8 mouse cellular contexts compared by ENCODE assay signal in the genomic region with DNA sequence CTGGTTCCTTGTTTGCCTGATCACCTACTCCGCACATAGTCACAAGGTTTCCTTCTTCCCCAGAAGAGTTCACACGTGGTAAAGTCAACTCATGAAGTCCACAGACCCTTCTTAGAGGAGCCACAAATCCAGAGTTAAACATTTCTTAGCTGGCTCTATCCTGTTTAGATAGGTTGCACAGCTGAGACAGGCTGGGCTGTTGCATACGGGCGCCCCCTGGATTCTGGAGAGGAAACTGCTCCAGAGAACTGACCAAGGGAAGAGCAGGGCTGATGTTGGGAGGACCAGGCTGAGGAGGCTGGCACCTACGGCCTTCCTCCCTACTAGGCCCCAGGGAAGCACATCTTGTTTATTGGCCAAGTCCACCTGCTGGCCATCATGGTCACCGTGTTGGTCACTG.
DNase-seq lines count a peak whose midpoint lies in the region; ATAC-seq and TF ChIP-seq lines count a peak whose summit lies in the region.

No protein-coding gene starts in this region.

- no peak for ATAC-seq in neural tube, embryonic 15.5 days (ENCODE audit: low FRiP score)
- peak; percentile 74; the same call in 1 of the 2 replicates for ATAC-seq in stomach, embryonic 15.5 days (ENCODE audit: insufficient read depth, low FRiP score, low read depth)

- 26% methylated on average over 6 of the region's 6 CpGs for WGBS in neural tube, embryonic 15.5 days
- 23% methylated on average over 6 of the region's 6 CpGs for WGBS in stomach, embryonic 15.5 days

- H3K9ac ChIP-seq in neural tube, embryonic 15.5 days (replicated peaks): no peak overlapping the region
- no peak overlapping the region for H3K9ac ChIP-seq in stomach, embryonic 15.5 days

- intact Hi-C loops in gastrocnemius, postnatal 14 days (cut with DNase I; ENCODE audit: low total_unique reads): loop anchor here (5.0 kb wide), 1 partner anchor 143 kb away; the partner anchor contains the start of gene Chsy1
- intact Hi-C loops in left cerebral cortex, postnatal 4 days (cut with DNase I): no loop called here

- TF ChIP-seq CTCF in cortical plate, adult 2 months (IDR thresholded peaks at IDR 0.05; ENCODE audit: extremely low read depth, insufficient read depth, low read length): peak; percentile 69

- H3K9me3 ChIP-seq in neural tube, embryonic 15.5 days (replicated peaks): no peaks in the 10 kb centered on the region
- no peaks in the 10 kb centered on the region for H3K9me3 ChIP-seq in stomach, embryonic 15.5 days

- no peaks in the 10 kb centered on the region for H3K36me3 ChIP-seq in neural tube, embryonic 15.5 days
- H3K36me3 ChIP-seq in stomach, embryonic 15.5 days: no peaks in the 10 kb centered on the region

- DNase-seq in neural tube, embryonic 10.5 days (ENCODE audit: extremely low spot score, low spot score): peak; percentile 68
- peak; percentile 81 for DNase-seq in gastrocnemius, postnatal 14 days
- peak; percentile 84 for DNase-seq in kidney, adult 18-20 months
- DNase-seq in left cerebral cortex, postnatal 4 days: peak; percentile 70
- peak; percentile 31 to 64 for DNase-seq in monocyte, adult 2 months (ENCODE audit: low read depth in 1 of 2, low spot score in 2 of 2)

- no peak overlapping the region for H3K27ac ChIP-seq in neural tube, embryonic 15.5 days (replicated peaks)
- no peak overlapping the region for H3K27ac ChIP-seq in cortical plate, adult 2 months (ENCODE audit: insufficient read depth, low read length)
- H3K27ac ChIP-seq in stomach, embryonic 15.5 days: no peak overlapping the region

- H3K4me1 ChIP-seq in neural tube, embryonic 15.5 days: peaks cover 26% of the 10 kb centered on the region
- H3K4me1 ChIP-seq in cortical plate, adult 2 months (ENCODE audit: control insufficient read depth, insufficient read depth, low read length): no peaks in the 10 kb centered on the region; the same call in 1 of the 2 replicates
- H3K4me1 ChIP-seq in stomach, embryonic 15.5 days: 0 out of 2 replicates have a peak, but pooled peaks cover 4% of the 10 kb centered on the region

- H3K4me3 ChIP-seq in neural tube, embryonic 15.5 days (replicated peaks): no peak overlapping the region
- H3K4me3 ChIP-seq in cortical plate, adult 2 months (ENCODE audit: insufficient read depth, low read length): no peak overlapping the region
- no peak overlapping the region for H3K4me3 ChIP-seq in stomach, embryonic 15.5 days (replicated peaks)

- no peak for TF ChIP-seq POLR2A in cortical plate, adult 2 months (IDR thresholded peaks at IDR 0.05; ENCODE audit: extremely low read depth, insufficient read depth, low read length)

- H3K4me2 ChIP-seq in neural tube, embryonic 15.5 days: no peak overlapping the region
- no peak overlapping the region for H3K4me2 ChIP-seq in stomach, embryonic 15.5 days

- H3K27me3 ChIP-seq in neural tube, embryonic 15.5 days (replicated peaks): no peaks in the 10 kb centered on the region
- H3K27me3 ChIP-seq in stomach, embryonic 15.5 days (replicated peaks): no peaks in the 10 kb centered on the region
